Mouse (Mus musculus) hindbrain, postnatal 0 days (tissue): Measurements from ENCODE around the gene Cadps2. TPM values are rescaled to one million over a fixed set of nuclear protein-coding genes. Genes with fewer than 3 reads are reported as not detected.
A peak's percentile ranks its signal among the peaks of the same experiment; 100 is the strongest.

Experiments
- ATAC-seq: fragments of 200-750 bp; cut with Nextera tagmentation; 2 replicates; pipeline ENCODE4 v1.8.0; 2017; ENCODE audit warnings: mild to moderate bottlenecking, moderate TSS enrichment, moderate library complexity
- DNase-seq: peaks from one replicate; pipeline ENCODE4 v3.0.0-alpha.2; 2015; ENCODE audit warnings: low spot score
- H3K27ac ChIP-seq: fragments of 300-500 bp; sonication (generic); 2 replicates; pipeline ENCODE4 v1.5.1; 2014; ENCODE audit warnings: mild to moderate bottlenecking
- H3K27me3 ChIP-seq: fragments of 300-500 bp; sonication (generic); 2 replicates; pipeline ENCODE4 v1.6.1; 2014; ENCODE audit warnings: low read length, mixed read lengths; ENCODE audit not compliant: insufficient read depth
- H3K36me3 ChIP-seq: fragments of 300-500 bp; sonication (generic); 2 replicates; pipeline ENCODE4 v1.6.1; 2014; ENCODE audit warnings: low read length, mixed read lengths; ENCODE audit not compliant: insufficient read depth
- H3K4me1 ChIP-seq: fragments of 300-500 bp; sonication (generic); 2 replicates; pipeline ENCODE4 v1.6.1; 2014; ENCODE audit warnings: antibody characterized with exemption, low read length, mixed read lengths; ENCODE audit not compliant: insufficient read depth
- H3K4me2 ChIP-seq: fragments of 300-500 bp; sonication (generic); 2 replicates; pipeline ENCODE4 v1.6.1; 2014; ENCODE audit warnings: low read depth, mild to moderate bottlenecking, low read length, moderate library complexity, mixed read lengths
- H3K4me3 ChIP-seq: fragments of 300-500 bp; sonication (generic); 2 replicates; pipeline ENCODE4 v1.5.1; 2014; ENCODE audit warnings: low read length
- H3K9ac ChIP-seq: fragments of 300-500 bp; sonication (generic); replicated peaks from 2 replicates; pipeline ENCODE4 v1.6.1; 2014; ENCODE audit warnings: mild to moderate bottlenecking, low read length, moderate library complexity, mixed read lengths
- H3K9me3 ChIP-seq: fragments of 300-500 bp; sonication (generic); 2 replicates; pipeline ENCODE4 v1.6.1; 2016; ENCODE audit warnings: low read length, mixed read lengths
- CTCF ChIP-seq: IDR thresholded peaks from 2 replicates; pipeline ENCODE4 v1.5.1; 2016; ENCODE audit warnings: antibody characterized with exemption, control low read depth, low read depth
- WGBS: fragments of 180-500 bp; shearing (Covaris S2); extraction: QIAGEN DNeasy Blood & Tissue Kit; methylation state at CpG from one replicate; pipeline ENCODE4 v1.1.7; 2014; 5-methylcytosine and 5-hydroxymethylcytosine counted together
- polyA plus RNA-seq: library from polyadenylated mRNA; unstranded; fragments of >200 nt; fragmentation: Nextera tagmentation; extraction: Ambion mirVana; gene quantifications from 2 replicates; pipeline ENCODE4 v1.2.1, GENCODE M21; 2015
- total RNA-seq: library from RNA; depleted of rRNA; stranded (reverse); fragments of >200 nt; gene quantifications from 2 replicates; pipeline ENCODE4 v1.2.3, GENCODE M21; 2014; rRNA removed

The Cadps2 gene
- total and polyA plus RNA-seq, 2 experiments from 2014 or later = 15.9 to 57.5 TPM

GRCm38 (mm10) chr6:23245121-23245520 lies 594.1 kb downstream of the Cadps2 start:
- no peak for TF ChIP-seq CTCF
- Histone ChIP-seq H3K4me1 (no peaks in the 10 kb centered on the region), H3K27ac (no peak overlapping the region), H3K27me3 (peaks cover 72% of the 10 kb centered on the region), H3K9ac (no peak overlapping the region), H3K36me3 (no peaks in the 10 kb centered on the region), H3K4me3 (no peak overlapping the region), H3K4me2 (no peak overlapping the region), H3K9me3 (no peaks in the 10 kb centered on the region)
- WGBS = 12% methylated on average over 9 of the region's 9 CpGs
- ATAC-seq (no peak), DNase-seq (no peak)

- Histone ChIP-seq H3K9me3 (no peaks in the 10 kb centered on the region), H3K9ac (no peak overlapping the region), H3K36me3 (no peaks in the 10 kb centered on the region), H3K27ac (no peak overlapping the region), H3K4me2 (no peak overlapping the region), H3K4me3 (no peak overlapping the region), H3K4me1 (no peaks in the 10 kb centered on the region), H3K27me3 (peaks cover 65% of the 10 kb centered on the region)
- peak; percentile 35; the same call in 1 of the 2 replicates for ATAC-seq
- DNase-seq = no peak
- WGBS = 3% methylated on average over 15 of the region's 15 CpGs
- TF ChIP-seq CTCF = no peak
These were observed 595.1 kb downstream of the Cadps2 start for GRCm38 (mm10) chr6:23243821-23244760.

Other genes starting within 250 kb of the Cadps2 start
- gene Rnf133, start 189.1 kb downstream of the Cadps2 start, total RNA-seq = 0.65 and 2.2 TPM in 2 replicates
- not detected in 2 replicates for gene Rnf133, start 189.1 kb downstream of the Cadps2 start, polyA plus RNA-seq
- gene Rnf148, start 184.3 kb downstream of the Cadps2 start, total RNA-seq = 1.5 and 1.9 TPM in 2 replicates
- 0.19 TPM in 1 of 2 replicates, not detected in the other for gene Rnf148, start 184.3 kb downstream of the Cadps2 start, polyA plus RNA-seq
- gene Tas2r118, start 130.6 kb upstream of the Cadps2 start, total RNA-seq = not detected in 2 replicates
- not detected in 2 replicates for gene Tas2r118, start 130.6 kb upstream of the Cadps2 start, polyA plus RNA-seq